Mouse (Mus musculus): ENCODE data around the gene Hs6st1. TPM values are rescaled to one million over a fixed set of nuclear protein-coding genes. Genes with fewer than 3 reads are reported as not detected.

Gene Hs6st1
- polyA plus RNA-seq, 1 experiment from 2014 or later: 4.9 TPM

GRCm38 (mm10) chr1:36059351-36059750 is 8.8 kb upstream of the Hs6st1 start:
- WGBS: 92% methylated on average over 6 of the region's 6 CpGs
- H3K36me3 ChIP-seq: no peaks in the 10 kb centered on the region
- H3K27me3 ChIP-seq (ENCODE audit: low read depth, poor library complexity, severe bottlenecking): no peaks in the 10 kb centered on the region; the same call in 1 of the 2 replicates
- peaks cover 53% of the 10 kb centered on the region for H3K4me1 ChIP-seq
- no peak for DNase-seq (ENCODE audit: low spot score)
- H3K9me3 ChIP-seq (replicated peaks): no peaks in the 10 kb centered on the region
- H3K27ac ChIP-seq (replicated peaks): peak overlapping the region; percentile 87
- H3K4me3 ChIP-seq: no peak overlapping the region

DNA sequence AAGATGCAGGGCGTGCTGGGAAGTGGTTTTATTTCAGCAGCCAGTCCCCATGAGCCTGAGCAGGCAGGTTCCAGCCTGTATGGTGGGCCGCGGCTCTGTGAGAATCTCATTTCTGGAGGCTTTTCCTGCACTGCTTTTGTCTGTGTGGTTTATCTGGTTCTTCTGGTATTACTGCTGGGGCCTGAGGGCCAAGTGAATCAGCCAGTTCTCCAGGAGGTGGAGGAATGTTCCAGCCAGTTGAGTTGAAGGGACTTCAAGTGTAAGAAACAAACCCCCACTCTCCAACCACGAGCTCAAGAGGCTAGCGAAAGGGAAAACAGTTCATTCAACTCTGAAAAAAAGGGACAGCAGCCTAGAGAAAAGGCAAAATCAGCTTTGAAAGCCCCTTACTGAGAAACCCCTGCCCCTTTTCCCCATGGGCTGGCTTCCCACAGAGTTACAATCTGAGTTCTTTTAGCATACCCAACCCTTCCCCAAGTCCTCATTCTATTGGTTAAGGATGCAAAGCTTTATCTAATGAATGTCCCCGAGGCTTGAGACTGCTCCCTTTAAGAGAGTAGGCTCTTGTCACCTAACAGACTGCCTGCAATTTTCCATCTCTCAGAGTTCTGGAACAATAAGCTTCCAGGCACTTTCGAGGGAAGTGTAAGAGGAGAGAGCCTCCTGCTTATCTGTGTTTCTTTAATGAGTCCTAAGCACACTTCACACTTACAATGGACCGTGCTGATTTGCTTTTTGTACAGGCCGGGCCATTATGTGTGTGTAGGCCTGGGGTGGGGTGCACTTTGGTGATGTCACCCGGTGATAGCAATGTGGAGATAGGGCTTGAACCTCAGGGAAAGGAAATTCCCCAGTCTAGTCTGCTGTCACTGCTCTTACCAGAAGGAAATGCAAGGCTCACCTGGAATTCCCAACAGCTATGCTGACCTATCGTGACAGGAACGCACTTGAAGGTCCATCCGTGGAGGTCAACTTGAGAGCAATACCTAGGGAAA is 7.9 kb upstream of the Hs6st1 start:
- peaks cover 62% of the 10 kb centered on the region for H3K4me1 ChIP-seq
- H3K36me3 ChIP-seq: no peaks in the 10 kb centered on the region
- DNase-seq (ENCODE audit: low spot score): peak; percentile 12
- H3K27me3 ChIP-seq (ENCODE audit: low read depth, poor library complexity, severe bottlenecking): no peaks in the 10 kb centered on the region; the same call in 1 of the 2 replicates
- no peaks in the 10 kb centered on the region for H3K9me3 ChIP-seq (replicated peaks)
- peak overlapping the region; percentile 87 for H3K27ac ChIP-seq (replicated peaks)
- WGBS: 22% methylated on average over 13 of the region's 13 CpGs
- no peak overlapping the region for H3K4me3 ChIP-seq

DNA sequence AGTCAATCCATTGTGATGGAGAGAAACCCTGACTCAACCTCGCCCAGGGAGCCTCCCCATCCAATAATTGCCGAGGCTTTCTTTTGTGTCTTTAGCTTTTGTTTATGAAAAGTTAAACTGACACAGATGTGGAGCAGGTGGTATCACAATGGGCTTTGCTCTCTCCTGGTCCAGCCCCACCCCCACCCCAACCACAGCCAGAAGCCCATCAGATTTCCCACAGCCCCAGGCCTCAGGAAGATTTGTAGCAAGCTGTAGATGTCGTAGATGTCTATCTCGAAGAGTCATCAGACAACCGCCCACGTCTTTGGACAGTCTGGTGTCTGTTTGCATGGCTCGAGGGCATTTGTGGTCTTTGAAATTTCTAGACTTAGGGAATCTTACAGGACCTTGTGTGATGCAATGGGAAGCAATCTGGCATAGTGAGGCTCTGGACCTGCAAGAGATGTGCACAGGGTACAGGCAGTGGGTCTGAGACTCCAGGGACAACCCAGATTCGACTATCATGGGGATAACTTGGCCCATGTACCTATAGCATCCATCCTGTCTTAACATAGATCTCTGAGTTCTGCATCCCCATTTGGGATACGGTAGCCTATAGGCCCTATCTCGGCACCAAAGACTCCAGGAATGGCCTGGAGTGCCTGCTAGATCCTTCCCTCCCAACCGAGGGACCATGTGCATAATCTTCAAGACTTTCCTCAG is 6.8 kb upstream of the Hs6st1 start:
- no peaks in the 10 kb centered on the region for H3K36me3 ChIP-seq
- H3K4me1 ChIP-seq: peaks cover 73% of the 10 kb centered on the region
- no peak for DNase-seq (ENCODE audit: low spot score)
- no peaks in the 10 kb centered on the region for H3K9me3 ChIP-seq (replicated peaks)
- peaks cover 8% of the 10 kb centered on the region for H3K27me3 ChIP-seq (ENCODE audit: low read depth, poor library complexity, severe bottlenecking)
- H3K27ac ChIP-seq (replicated peaks): peak overlapping the region; percentile 87
- no peak overlapping the region for H3K4me3 ChIP-seq
- 75% methylated on average over 11 of the region's 11 CpGs for WGBS

- peak; percentile 13 for DNase-seq (ENCODE audit: low spot score)
- 78% methylated on average over 11 of the region's 11 CpGs for WGBS
- no peaks in the 10 kb centered on the region for H3K9me3 ChIP-seq (replicated peaks)
- peaks cover 16% of the 10 kb centered on the region for H3K27me3 ChIP-seq (ENCODE audit: low read depth, poor library complexity, severe bottlenecking)
- H3K27ac ChIP-seq (replicated peaks): peak overlapping the region; percentile 87
- peaks cover 75% of the 10 kb centered on the region for H3K4me1 ChIP-seq
- H3K36me3 ChIP-seq: no peaks in the 10 kb centered on the region
- no peak overlapping the region for H3K4me3 ChIP-seq
These were observed 6.0 kb upstream of the Hs6st1 start for GRCm38 (mm10) chr1:36062088-36062805.

DNA sequence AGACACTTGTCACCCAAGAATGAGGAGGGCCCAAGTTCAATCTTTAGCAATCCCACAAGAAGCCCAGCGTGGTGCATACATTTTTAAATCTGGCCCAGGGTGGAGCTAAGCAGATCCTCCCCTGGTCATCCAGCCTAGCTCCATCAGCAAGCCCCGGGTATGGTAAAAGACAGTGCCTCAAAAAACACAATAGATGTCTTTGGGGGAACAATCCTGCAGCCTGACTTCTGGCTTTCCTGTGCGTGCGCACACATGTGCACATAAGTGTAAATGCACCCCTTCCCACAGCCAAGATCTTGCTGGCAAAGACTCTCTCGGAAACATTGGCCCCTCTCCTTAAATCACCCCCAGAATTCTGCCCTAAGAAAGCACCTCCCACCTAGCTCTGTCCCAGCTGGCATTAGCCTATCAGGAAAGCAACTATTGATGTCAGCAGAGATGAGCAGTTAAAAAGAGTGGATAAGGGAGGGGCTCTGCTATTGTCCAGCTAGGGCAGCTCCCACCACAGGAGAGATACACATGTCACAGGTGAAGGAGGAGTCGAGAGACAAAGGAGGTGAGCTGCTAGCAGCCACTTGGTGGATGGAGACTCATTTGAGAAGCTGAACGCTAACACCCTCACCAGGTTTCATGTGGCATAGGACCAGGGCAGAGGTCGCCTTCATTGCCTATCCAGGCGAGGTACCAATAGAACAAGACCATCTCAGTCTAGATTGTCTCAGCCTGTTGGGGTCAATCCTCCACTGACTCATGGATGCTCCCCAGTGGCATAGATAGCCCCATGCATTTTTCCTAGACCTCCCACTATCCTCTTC is 5.2 kb upstream of the Hs6st1 start:
- Histone ChIP-seq H3K4me3 (no peak overlapping the region), H3K27me3 (ENCODE audit: low read depth, poor library complexity, severe bottlenecking) (peaks cover 21% of the 10 kb centered on the region), H3K36me3 (no peaks in the 10 kb centered on the region), H3K4me1 (peaks cover 83% of the 10 kb centered on the region), H3K9me3 (replicated peaks) (no peaks in the 10 kb centered on the region), H3K27ac (replicated peaks) (peak overlapping the region; percentile 87)
- WGBS: 74% methylated on average over 9 of the region's 9 CpGs
- peak; percentile 13 for DNase-seq (ENCODE audit: low spot score)

DNA sequence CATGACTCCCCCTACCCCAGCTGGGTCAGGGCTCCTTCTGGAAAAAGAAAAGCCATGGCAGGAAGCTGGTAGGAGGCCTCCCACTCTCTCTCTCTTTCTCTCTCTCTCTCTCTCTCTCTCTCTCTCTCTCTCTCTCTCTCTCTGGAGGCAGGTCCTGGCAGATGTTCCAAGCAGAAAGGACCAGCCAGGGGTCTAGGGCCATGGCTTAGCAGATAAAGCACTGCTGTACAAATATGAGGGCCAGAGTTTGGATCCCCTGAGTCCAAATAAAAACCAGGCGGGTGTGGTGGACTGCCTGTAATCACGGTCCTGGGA is 4.6 kb upstream of the Hs6st1 start:
- H3K4me1 ChIP-seq: peaks cover 85% of the 10 kb centered on the region
- 78% methylated on average over 2 of the region's 2 CpGs for WGBS

DNA sequence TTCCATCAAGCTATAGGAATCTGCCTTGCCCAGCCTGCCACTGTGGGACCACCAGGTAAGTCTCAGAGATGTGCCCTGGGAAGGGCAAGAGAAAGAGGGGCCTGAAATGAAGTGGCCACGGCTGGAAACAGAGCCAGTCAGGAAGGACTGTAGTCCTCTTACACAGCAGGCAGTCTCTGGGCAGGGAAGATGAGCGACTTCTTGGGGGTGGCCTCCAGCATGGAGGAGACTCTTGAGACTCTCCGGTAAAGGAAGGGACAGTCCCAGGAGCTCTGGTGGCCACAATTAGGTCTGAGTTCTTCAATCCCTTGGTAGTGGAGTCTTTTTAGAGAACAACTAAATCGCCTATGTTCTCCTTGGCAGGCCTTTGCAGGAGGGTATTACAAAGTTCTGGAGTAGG is 4.0 kb upstream of the Hs6st1 start:
- peaks cover 88% of the 10 kb centered on the region for H3K4me1 ChIP-seq
- peak; percentile 16 for DNase-seq (ENCODE audit: low spot score)
- H3K36me3 ChIP-seq: no peaks in the 10 kb centered on the region
- H3K9me3 ChIP-seq (replicated peaks): no peaks in the 10 kb centered on the region
- peak overlapping the region; percentile 37 for H3K4me3 ChIP-seq
- H3K27me3 ChIP-seq (ENCODE audit: low read depth, poor library complexity, severe bottlenecking): peaks cover 21% of the 10 kb centered on the region
- 33% methylated on average over 4 of the region's 4 CpGs for WGBS
- peak overlapping the region; percentile 87 for H3K27ac ChIP-seq (replicated peaks)

More for the DNA sequence above, 4.6 kb upstream of the Hs6st1 start:
- Histone ChIP-seq H3K27me3 (ENCODE audit: low read depth, poor library complexity, severe bottlenecking) (peaks cover 21% of the 10 kb centered on the region), H3K27ac (replicated peaks) (peak overlapping the region; percentile 87), H3K4me3 (no peak overlapping the region), H3K9me3 (replicated peaks) (no peaks in the 10 kb centered on the region), H3K36me3 (no peaks in the 10 kb centered on the region)
- no peak for DNase-seq (ENCODE audit: low spot score)

- H3K27ac ChIP-seq (replicated peaks): peak overlapping the region; percentile 87
- under 1% methylated on average over 24 of the region's 24 CpGs for WGBS
- peaks cover 21% of the 10 kb centered on the region for H3K27me3 ChIP-seq (ENCODE audit: low read depth, poor library complexity, severe bottlenecking)
- DNase-seq (ENCODE audit: low spot score): peak; percentile 91
- H3K9me3 ChIP-seq (replicated peaks): no peaks in the 10 kb centered on the region
- peak overlapping the region; percentile 37 for H3K4me3 ChIP-seq
- peaks cover 88% of the 10 kb centered on the region for H3K4me1 ChIP-seq
- no peaks in the 10 kb centered on the region for H3K36me3 ChIP-seq
These were observed 3.1 kb upstream of the Hs6st1 start for GRCm38 (mm10) chr1:36064861-36065760.

DNA sequence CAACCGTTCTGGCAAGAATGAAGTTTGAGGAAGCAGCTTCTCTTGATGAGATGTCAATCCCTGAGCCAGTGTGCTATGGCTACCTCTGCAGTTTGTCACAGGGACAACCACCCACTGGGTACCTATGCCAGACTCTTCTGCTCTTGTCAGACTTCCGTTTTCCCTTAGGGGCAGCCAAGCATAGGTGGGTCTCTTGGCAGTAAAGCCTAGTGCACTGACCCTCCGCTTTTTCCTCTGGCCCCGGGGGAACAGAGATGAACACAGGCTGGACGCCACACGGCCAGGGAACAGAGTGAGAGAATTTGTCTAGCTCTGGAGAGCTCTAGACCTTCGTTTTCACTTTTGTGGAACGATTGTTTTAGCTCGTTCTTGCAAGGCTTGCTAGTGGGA is 2.4 kb upstream of the Hs6st1 start:
- Histone ChIP-seq H3K27ac (replicated peaks) (peak overlapping the region; percentile 86), H3K4me1 (peaks cover 88% of the 10 kb centered on the region), H3K4me3 (peak overlapping the region; percentile 37), H3K9me3 (replicated peaks) (no peaks in the 10 kb centered on the region), H3K27me3 (ENCODE audit: low read depth, poor library complexity, severe bottlenecking) (peaks cover 21% of the 10 kb centered on the region), H3K36me3 (no peaks in the 10 kb centered on the region)
- no peak for DNase-seq (ENCODE audit: low spot score)
- WGBS: 58% methylated on average over 9 of the region's 9 CpGs

- 84% methylated on average over 6 of the region's 6 CpGs for WGBS
- peaks cover 5% of the 10 kb centered on the region for H3K36me3 ChIP-seq
- H3K27me3 ChIP-seq (ENCODE audit: low read depth, poor library complexity, severe bottlenecking): peaks cover 21% of the 10 kb centered on the region
- no peak overlapping the region for H3K4me3 ChIP-seq
- H3K27ac ChIP-seq (replicated peaks): peak overlapping the region; percentile 86; the same call in 1 of the 2 replicates
- peaks cover 88% of the 10 kb centered on the region for H3K4me1 ChIP-seq
- H3K9me3 ChIP-seq (replicated peaks): no peaks in the 10 kb centered on the region
- peak; percentile 9 for DNase-seq (ENCODE audit: low spot score)
These were observed 1.8 kb upstream of the Hs6st1 start for GRCm38 (mm10) chr1:36066216-36066980.
